Mouse (Mus musculus): ENCODE results near the gene Angel1.

- TF ChIP-seq CTCF (IDR thresholded peaks at IDR 0.05; ENCODE audit: insufficient read depth, low read depth, low read length) (no peak), POLR2A (IDR thresholded peaks at IDR 0.05; ENCODE audit: insufficient read depth, low read depth, low read length) (no peak)
Measured at GRCm38 (mm10) chr12:86705843-86706242, 20.4 kb downstream of the Angel1 start.
